Mouse (Mus musculus): ENCODE measurements around the gene Zic2.

DNA sequence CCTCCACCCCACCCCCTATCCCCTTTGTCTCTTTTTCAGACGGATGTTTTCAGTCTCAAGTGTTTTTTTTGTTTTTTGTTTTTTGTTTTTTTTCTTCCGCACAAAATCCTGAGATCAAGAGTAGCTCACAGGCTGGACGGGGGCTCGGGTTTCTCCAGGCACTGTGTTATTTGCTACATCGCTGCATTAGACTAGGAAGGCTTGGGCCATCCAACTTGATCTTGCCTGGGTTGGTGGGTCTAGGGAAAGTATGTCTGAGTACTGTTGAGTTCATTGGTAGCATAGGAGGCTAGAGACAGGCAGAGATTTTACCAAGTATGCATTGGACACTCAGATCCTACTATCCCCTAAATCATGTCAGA is 7.8 kb downstream of the Zic2 start:
- no peak for TF ChIP-seq POLR2A (IDR thresholded peaks at IDR 0.05; ENCODE audit: extremely low read depth, insufficient read depth, low read length)
- TF ChIP-seq CTCF (IDR thresholded peaks at IDR 0.05; ENCODE audit: extremely low read depth, insufficient read depth, low read length) = no peak

Data from cortical plate, adult 2 months (tissue).